Mouse (Mus musculus) kidney, postnatal 0 days (tissue): ENCODE data around the gene Teddm1b. TPM values are rescaled to one million over a fixed set of nuclear protein-coding genes. Genes with fewer than 3 reads are reported as not detected.

Experiments used
- ATAC-seq: fragments of 200-750 bp; cut with Nextera tagmentation; replicated peaks from 2 replicates; pipeline ENCODE4 v1.8.0; 2017; ENCODE audit warnings: low read depth, moderate number of reproducible peaks, moderate TSS enrichment, moderate library complexity; ENCODE audit not compliant: low FRiP score
- DNase-seq: peaks from one replicate; pipeline ENCODE4 v3.0.0-alpha.2; 2016; ENCODE audit warnings: low spot score
- H3K27ac ChIP-seq: fragments of 300-500 bp; sonication (generic); 2 replicates; pipeline ENCODE4 v1.5.1; 2014; ENCODE audit warnings: mild to moderate bottlenecking
- H3K27me3 ChIP-seq: fragments of 300-500 bp; sonication (generic); 2 replicates; pipeline ENCODE4 v1.6.1; 2014; ENCODE audit warnings: low read length, mixed read lengths; ENCODE audit not compliant: insufficient read depth
- H3K36me3 ChIP-seq: fragments of 300-500 bp; sonication (generic); 2 replicates; pipeline ENCODE4 v1.6.1; 2014; ENCODE audit warnings: low read length, mixed read lengths; ENCODE audit not compliant: insufficient read depth
- H3K4me1 ChIP-seq: fragments of 300-500 bp; sonication (generic); replicated peaks from 2 replicates; pipeline ENCODE4 v1.6.1; 2014; ENCODE audit warnings: antibody characterized with exemption, low read length, mixed read lengths; ENCODE audit not compliant: insufficient read depth
- H3K4me2 ChIP-seq: fragments of 300-500 bp; sonication (generic); 2 replicates; pipeline ENCODE4 v1.6.1; 2014; ENCODE audit warnings: mild to moderate bottlenecking, low read length, moderate library complexity, mixed read lengths
- H3K4me3 ChIP-seq: fragments of 300-500 bp; sonication (generic); replicated peaks from 2 replicates; pipeline ENCODE4 v1.5.1; 2014; ENCODE audit warnings: low read depth, low read length
- H3K9ac ChIP-seq: fragments of 300-500 bp; sonication (generic); 2 replicates; pipeline ENCODE4 v1.6.1; 2014; ENCODE audit warnings: low read depth, low read length
- H3K9me3 ChIP-seq: fragments of 300-500 bp; sonication (generic); replicated peaks from 2 replicates; pipeline ENCODE4 v1.6.1; 2016; ENCODE audit warnings: low read length, inconsistent platforms, mixed read lengths
- CTCF ChIP-seq: IDR thresholded peaks from 2 replicates; pipeline ENCODE4 v1.5.1; 2016; ENCODE audit warnings: antibody characterized with exemption, low read depth, mild to moderate bottlenecking, moderate library complexity
- WGBS: fragments of 180-500 bp; shearing (Covaris S2); extraction: QIAGEN DNeasy Blood & Tissue Kit; methylation state at CpG from one replicate; pipeline ENCODE4 v1.1.7; 2014; 5-methylcytosine and 5-hydroxymethylcytosine counted together
- polyA plus RNA-seq: library from polyadenylated mRNA; unstranded; fragments of >200 nt; fragmentation: Nextera tagmentation; extraction: Ambion mirVana; gene quantifications from 2 replicates; pipeline ENCODE4 v1.2.1, GENCODE M21; 2015

Teddm1b gene
- polyA plus RNA-seq, 1 experiment from 2014 or later, result 0.11 TPM

DNA sequence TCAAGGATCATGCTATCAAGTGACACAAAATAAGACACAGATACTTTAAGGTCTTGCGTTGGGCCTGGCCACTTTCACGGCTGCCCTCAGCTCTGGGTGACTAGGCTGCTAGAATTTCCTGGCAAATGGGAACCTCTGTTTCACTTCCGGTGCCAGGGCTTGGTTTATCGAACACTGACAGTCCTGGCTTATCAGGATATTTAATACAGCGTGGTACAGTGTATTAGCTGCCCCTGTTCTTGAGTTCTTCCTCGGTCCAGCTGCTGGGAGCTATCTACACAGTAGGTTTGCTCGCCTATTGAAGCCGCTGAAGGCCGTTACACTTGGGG lies 35.8 kb downstream of the Teddm1b start:
- Histone ChIP-seq H3K9me3 (no peaks in the 10 kb centered on the region), H3K4me3 (no peak overlapping the region), H3K36me3 (peaks cover 35% of the 10 kb centered on the region), H3K9ac (no peak overlapping the region), H3K4me2 (no peak overlapping the region), H3K27ac (peak overlapping the region; percentile 42; the same call in 1 of the 2 replicates), H3K27me3 (no peaks in the 10 kb centered on the region), H3K4me1 (0 out of 2 replicates have a peak, but pooled peaks cover 3% of the 10 kb centered on the region)
- no peak for TF ChIP-seq CTCF
- 66% methylated on average over 9 of the region's 9 CpGs for WGBS
- no peak for ATAC-seq
- no peak for DNase-seq

DNA sequence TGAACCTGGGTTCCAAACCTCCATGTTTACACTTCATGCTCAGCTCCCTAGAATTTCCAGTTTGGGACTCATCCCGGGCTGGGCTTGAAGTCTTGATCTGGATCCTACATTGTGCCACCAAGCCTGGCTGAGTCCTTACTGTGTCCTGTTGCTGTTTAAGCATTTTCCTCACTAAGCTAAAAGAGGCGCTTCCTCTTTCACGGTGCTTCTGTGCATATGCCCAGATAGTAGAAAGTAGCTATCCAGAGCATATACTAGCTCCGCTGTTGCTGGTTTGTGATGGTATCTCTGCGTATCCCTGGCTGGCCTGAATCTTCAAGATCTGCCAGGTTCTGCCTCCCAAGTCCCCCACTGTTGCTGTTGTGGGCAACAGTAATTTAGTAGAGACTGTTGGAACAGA lies 36.3 kb downstream of the Teddm1b start:
- no peak overlapping the region for H3K4me2 ChIP-seq
- H3K4me3 ChIP-seq, result no peak overlapping the region
- no peaks in the 10 kb centered on the region for H3K27me3 ChIP-seq
- TF ChIP-seq CTCF, result no peak
- no peak for DNase-seq
- no peak for ATAC-seq
- 0 out of 2 replicates have a peak, but pooled peaks cover 3% of the 10 kb centered on the region for H3K4me1 ChIP-seq
- H3K9me3 ChIP-seq, result no peaks in the 10 kb centered on the region
- H3K36me3 ChIP-seq, result peaks cover 31% of the 10 kb centered on the region
- H3K9ac ChIP-seq, result no peak overlapping the region
- H3K27ac ChIP-seq, result no peak overlapping the region
- 82% methylated on average over 5 of the region's 5 CpGs for WGBS

DNA sequence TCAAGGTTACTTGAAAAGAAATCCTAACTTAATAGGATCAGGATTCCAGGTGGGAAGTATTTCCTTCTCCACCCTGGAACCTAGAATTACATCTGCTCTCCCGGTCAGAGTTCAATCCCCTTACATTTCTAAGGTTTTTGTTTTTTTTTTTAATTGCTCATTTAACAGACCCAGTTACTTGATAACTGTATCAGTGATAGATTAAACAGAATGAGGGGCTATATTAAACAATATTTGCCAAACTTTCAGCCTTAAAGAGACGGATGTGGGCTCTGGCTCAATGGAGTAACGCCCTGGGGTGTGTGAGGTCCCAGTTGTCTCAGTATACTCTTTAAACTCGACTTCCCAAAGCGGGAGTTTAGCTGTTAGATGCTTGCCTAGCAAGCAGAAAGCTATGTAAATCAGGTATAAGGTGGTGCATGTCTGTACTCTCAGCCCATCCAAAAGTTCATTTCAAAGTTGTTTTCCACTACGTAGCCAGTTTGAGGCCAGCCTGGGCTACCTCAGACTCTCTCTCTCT lies 37.2 kb downstream of the Teddm1b start:
- no peak overlapping the region for H3K27ac ChIP-seq
- ATAC-seq, result no peak
- H3K9me3 ChIP-seq, result no peaks in the 10 kb centered on the region
- 0 out of 2 replicates have a peak, but pooled peaks cover 3% of the 10 kb centered on the region for H3K4me1 ChIP-seq
- no peak overlapping the region for H3K9ac ChIP-seq
- no peaks in the 10 kb centered on the region for H3K27me3 ChIP-seq
- H3K36me3 ChIP-seq, result peaks cover 24% of the 10 kb centered on the region
- TF ChIP-seq CTCF, result no peak
- no peak for DNase-seq
- 76% methylated on average over 6 of the region's 6 CpGs for WGBS
- no peak overlapping the region for H3K4me2 ChIP-seq
- no peak overlapping the region for H3K4me3 ChIP-seq

DNA sequence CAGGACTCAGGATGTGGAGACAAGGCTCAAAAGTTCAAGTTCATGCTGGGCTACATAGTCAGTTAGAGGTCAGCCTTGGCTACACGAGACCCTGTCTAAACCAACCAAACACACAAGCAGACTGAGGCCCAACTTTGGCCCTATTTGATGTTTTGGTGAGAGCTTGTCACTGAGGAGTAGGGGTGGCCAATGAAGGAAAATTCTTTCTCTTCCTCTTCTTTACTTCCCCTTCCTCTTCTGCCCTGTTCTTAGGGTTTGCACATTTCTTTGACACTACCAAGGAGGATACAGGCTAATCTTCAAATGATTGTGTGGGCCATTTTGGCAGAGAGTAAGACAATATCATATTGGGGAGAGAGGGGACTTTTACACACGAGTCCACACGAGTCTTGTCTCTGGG lies 39.7 kb downstream of the Teddm1b start:
- TF ChIP-seq CTCF, result no peak
- DNase-seq, result no peak
- H3K36me3 ChIP-seq, result no peaks in the 10 kb centered on the region
- H3K4me1 ChIP-seq, result 0 out of 2 replicates have a peak, but pooled peaks cover 3% of the 10 kb centered on the region
- no peak overlapping the region for H3K4me3 ChIP-seq
- H3K27ac ChIP-seq, result no peak overlapping the region
- H3K9me3 ChIP-seq, result no peaks in the 10 kb centered on the region
- H3K4me2 ChIP-seq, result no peak overlapping the region
- ATAC-seq, result no peak
- WGBS, result 74% methylated on average over 3 of the region's 3 CpGs
- H3K9ac ChIP-seq, result no peak overlapping the region
- no peaks in the 10 kb centered on the region for H3K27me3 ChIP-seq

DNA sequence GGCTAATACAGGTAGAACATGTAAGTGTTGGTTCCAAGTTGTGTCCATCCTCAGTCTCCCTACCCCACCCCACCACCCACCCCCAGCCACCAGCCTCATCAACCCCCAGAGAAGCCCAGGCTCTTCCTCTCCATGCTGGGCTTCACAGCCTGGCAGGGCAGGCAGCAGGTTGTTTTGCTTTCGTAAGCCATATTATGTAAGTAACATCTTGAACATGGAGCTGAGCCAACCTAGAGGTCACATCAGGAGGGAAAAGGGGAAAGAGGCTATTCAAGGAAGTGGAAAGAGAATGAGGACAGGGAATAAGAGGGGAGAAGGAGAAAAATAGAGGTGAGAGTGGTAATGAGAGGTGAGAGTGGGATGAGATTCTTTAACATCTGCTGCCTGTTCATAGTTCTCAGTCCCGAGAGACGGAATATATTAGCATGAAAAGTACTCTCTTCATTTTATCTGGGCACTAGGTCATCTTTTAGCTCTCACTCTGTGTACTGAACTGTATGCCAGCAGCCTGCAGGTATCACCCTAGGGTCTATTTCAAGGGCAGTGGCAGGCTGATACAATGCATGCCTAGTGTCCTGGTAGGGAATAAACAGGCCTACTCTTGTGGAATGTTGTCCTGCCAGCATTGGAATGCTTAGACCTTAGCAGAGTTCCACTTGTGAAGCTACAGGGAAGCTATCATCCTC lies 44.5 kb downstream of the Teddm1b start:
- 84% methylated on average over 3 of the region's 3 CpGs for WGBS
- Histone ChIP-seq H3K4me2 (no peak overlapping the region), H3K27me3 (no peaks in the 10 kb centered on the region), H3K9ac (no peak overlapping the region), H3K27ac (no peak overlapping the region), H3K9me3 (no peaks in the 10 kb centered on the region), H3K4me1 (no peaks in the 10 kb centered on the region), H3K36me3 (no peaks in the 10 kb centered on the region), H3K4me3 (no peak overlapping the region)
- DNase-seq, result no peak
- no peak for ATAC-seq
- TF ChIP-seq CTCF, result no peak

DNA sequence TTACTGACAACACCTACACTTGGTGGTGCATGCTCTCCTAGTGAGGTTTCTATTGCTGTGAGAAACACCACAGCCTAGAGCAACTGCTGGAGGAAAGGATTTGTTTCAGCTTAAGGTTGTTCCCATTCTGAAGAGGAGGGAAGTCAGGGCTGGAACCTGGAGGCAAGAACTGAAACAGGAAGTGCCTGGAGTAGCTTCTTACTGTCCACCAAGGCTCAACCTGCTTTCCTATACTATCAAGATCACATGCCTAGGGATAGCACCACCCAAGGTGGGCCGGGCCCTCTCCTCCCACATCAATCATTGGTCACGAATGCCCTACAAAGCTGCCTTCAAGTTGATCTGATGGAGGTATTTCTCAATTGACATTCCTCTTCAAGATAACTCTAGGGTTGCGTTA lies 47.5 kb downstream of the Teddm1b start:
- no peak for DNase-seq
- H3K27ac ChIP-seq, result no peak overlapping the region
- no peaks in the 10 kb centered on the region for H3K27me3 ChIP-seq
- H3K36me3 ChIP-seq, result no peaks in the 10 kb centered on the region
- no peak overlapping the region for H3K4me2 ChIP-seq
- no peak for TF ChIP-seq CTCF
- no peak for ATAC-seq
- no peak overlapping the region for H3K4me3 ChIP-seq
- no peaks in the 10 kb centered on the region for H3K9me3 ChIP-seq
- 91% methylated on average over 3 of the region's 3 CpGs for WGBS
- H3K9ac ChIP-seq, result no peak overlapping the region
- H3K4me1 ChIP-seq, result no peaks in the 10 kb centered on the region
